Mouse (Mus musculus) brain, embryonic 14.5 days (tissue): ENCODE data around the gene Ip6k2.

Source experiments
- CTCF ChIP-seq: fragments of 200-500 bp; IDR thresholded peaks from 2 replicates; pipeline ENCODE4 v1.5.1; 2012; ENCODE audit warnings: inconsistent platforms, mild to moderate bottlenecking, moderate library complexity, borderline replicate concordance; ENCODE audit not compliant: insufficient read depth, insufficient read length; ENCODE audit errors: extremely low read depth
- POLR2A ChIP-seq: fragments of 200-500 bp; IDR thresholded peaks from 2 replicates; pipeline ENCODE4 v1.6.1; 2012; ENCODE audit warnings: mild to moderate bottlenecking, inconsistent platforms, borderline replicate concordance; ENCODE audit not compliant: poor library complexity, insufficient read depth, insufficient read length, severe bottlenecking; ENCODE audit errors: extremely low read depth

DNA sequence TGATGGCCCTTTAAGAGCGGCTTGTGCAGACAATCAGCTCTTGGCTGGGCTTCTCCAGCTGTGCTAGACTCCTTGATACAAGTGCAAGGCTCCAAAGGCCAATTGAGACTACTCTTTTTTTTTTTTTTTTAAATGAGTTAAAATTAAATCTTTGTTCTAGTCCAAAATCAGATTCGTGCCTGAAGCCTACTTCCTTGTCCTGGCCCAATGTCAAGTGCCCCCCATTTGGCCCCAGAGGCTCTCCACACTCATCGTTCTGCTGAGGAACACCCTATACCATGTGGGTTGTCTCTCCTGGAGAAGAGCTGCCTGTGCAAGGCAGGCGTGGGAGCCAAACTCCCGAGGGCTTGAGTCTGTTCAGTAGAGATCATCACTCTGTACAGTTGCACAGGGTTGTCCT lies 2.6 kb upstream of the Ip6k2 start:
- TF ChIP-seq POLR2A (no peak), CTCF (no peak)
